Mouse (Mus musculus): Measurements from ENCODE around the gene Tacc2.

Gene Tacc2

GRCm38 (mm10) chr7:130692392-130692942, 115.2 kb downstream of the Tacc2 start:
- peak; percentile 80 for DNase-seq

- DNase-seq = peak; percentile 45
Measured at GRCm38 (mm10) chr7:130692943-130693799, 115.9 kb downstream of the Tacc2 start.

GRCm38 (mm10) chr7:130693800-130694193, 116.6 kb downstream of the Tacc2 start:
- DNase-seq = no peak

- DNase-seq = no peak
Measured at GRCm38 (mm10) chr7:130695669-130696338, 118.6 kb downstream of the Tacc2 start.

- DNase-seq = no peak
Measured at GRCm38 (mm10) chr7:130696347-130697234, 119.4 kb downstream of the Tacc2 start.

- DNase-seq = no peak
Measured at GRCm38 (mm10) chr7:130698480-130698879, 121.2 kb downstream of the Tacc2 start.

- no peak for DNase-seq
Measured at GRCm38 (mm10) chr7:130701336-130701735, 124.1 kb downstream of the Tacc2 start.

- DNase-seq = no peak
Measured at GRCm38 (mm10) chr7:130705230-130705629, 128.0 kb downstream of the Tacc2 start.

GRCm38 (mm10) chr7:130708940-130709339, 131.7 kb downstream of the Tacc2 start:
- no peak for DNase-seq

- no peak for DNase-seq
Measured at GRCm38 (mm10) chr7:130709372-130710274, 132.4 kb downstream of the Tacc2 start.

GRCm38 (mm10) chr7:130711851-130712250, 134.6 kb downstream of the Tacc2 start:
- DNase-seq = no peak

GRCm38 (mm10) chr7:130713319-130713718, 136.1 kb downstream of the Tacc2 start:
- no peak for DNase-seq

GRCm38 (mm10) chr7:130715467-130715866, 138.2 kb downstream of the Tacc2 start:
- no peak for DNase-seq

GRCm38 (mm10) chr7:130716341-130716740, 139.1 kb downstream of the Tacc2 start:
- no peak for DNase-seq

GRCm38 (mm10) chr7:130716989-130717388, 139.8 kb downstream of the Tacc2 start:
- DNase-seq = no peak

- no peak for DNase-seq
Measured at GRCm38 (mm10) chr7:130719931-130720598, 142.8 kb downstream of the Tacc2 start.

- DNase-seq = no peak
Measured at GRCm38 (mm10) chr7:130720646-130721335, 143.6 kb downstream of the Tacc2 start.

GRCm38 (mm10) chr7:130726185-130726584, 148.9 kb downstream of the Tacc2 start:
- DNase-seq = no peak

- peak; percentile 30 for DNase-seq
Measured at GRCm38 (mm10) chr7:130726724-130727422, 149.6 kb downstream of the Tacc2 start.

GRCm38 (mm10) chr7:130727560-130727959, 150.3 kb downstream of the Tacc2 start:
- DNase-seq = no peak

Data from lung, postnatal 10 days (tissue).